Mouse (Mus musculus): ENCODE data around the gene Cers2. TPM values are rescaled to one million over a fixed set of nuclear protein-coding genes. Genes with fewer than 3 reads are reported as not detected.
A peak's percentile ranks its signal among the peaks of the same experiment; 100 is the strongest.
"Not testable (repeated sequence)": the region's sequence is repeated elsewhere in the genome, so short reads cannot be mapped to it uniquely, and the experiment has no call there.

The Cers2 gene
- polyA plus RNA-seq, 1 experiment from 2014 or later = 165 TPM

- Histone ChIP-seq H3K27me3 (replicated peaks; ENCODE audit: control insufficient read depth, insufficient read depth, low read length) (no peaks in the 10 kb centered on the region), H3K9ac (ENCODE audit: low read depth, low read length) (peak overlapping the region; percentile 56), H3K36me3 (ENCODE audit: control insufficient read depth, insufficient read depth, low read length) (peaks cover 22% of the 10 kb centered on the region; the same call in 1 of the 2 replicates), H3K27ac (ENCODE audit: low read length) (peak overlapping the region; percentile 76), H3K4me2 (ENCODE audit: low read depth, low read length) (peak overlapping the region; percentile 35; the same call in 1 of the 2 replicates), H3K4me1 (ENCODE audit: control insufficient read depth, insufficient read depth, low read length) (peaks cover 31% of the 10 kb centered on the region), H3K9me3 (ENCODE audit: control insufficient read depth, low read length) (no peaks in the 10 kb centered on the region), H3K4me3 (ENCODE audit: low read length) (no peak overlapping the region)
- WGBS = 51% methylated on average over 2 of the region's 2 CpGs
- no peak for ATAC-seq
Measured at GRCm38 (mm10) chr3:95319110-95319509, 4.5 kb downstream of the Cers2 start.

GRCm38 (mm10) chr3:95319701-95320625, 5.4 kb downstream of the Cers2 start:
- ATAC-seq = no peak
- Histone ChIP-seq H3K4me2 (ENCODE audit: low read depth, low read length) (no peak overlapping the region; the same call in 1 of the 2 replicates), H3K4me1 (ENCODE audit: control insufficient read depth, insufficient read depth, low read length) (peaks cover 31% of the 10 kb centered on the region), H3K4me3 (ENCODE audit: low read length) (no peak overlapping the region), H3K27ac (ENCODE audit: low read length) (no peak overlapping the region), H3K9ac (ENCODE audit: low read depth, low read length) (no peak overlapping the region), H3K9me3 (ENCODE audit: control insufficient read depth, low read length) (no peaks in the 10 kb centered on the region), H3K27me3 (replicated peaks; ENCODE audit: control insufficient read depth, insufficient read depth, low read length) (no peaks in the 10 kb centered on the region), H3K36me3 (ENCODE audit: control insufficient read depth, insufficient read depth, low read length) (peaks cover 23% of the 10 kb centered on the region; the same call in 1 of the 2 replicates)
- WGBS = 73% methylated on average over 12 of the region's 12 CpGs

DNA sequence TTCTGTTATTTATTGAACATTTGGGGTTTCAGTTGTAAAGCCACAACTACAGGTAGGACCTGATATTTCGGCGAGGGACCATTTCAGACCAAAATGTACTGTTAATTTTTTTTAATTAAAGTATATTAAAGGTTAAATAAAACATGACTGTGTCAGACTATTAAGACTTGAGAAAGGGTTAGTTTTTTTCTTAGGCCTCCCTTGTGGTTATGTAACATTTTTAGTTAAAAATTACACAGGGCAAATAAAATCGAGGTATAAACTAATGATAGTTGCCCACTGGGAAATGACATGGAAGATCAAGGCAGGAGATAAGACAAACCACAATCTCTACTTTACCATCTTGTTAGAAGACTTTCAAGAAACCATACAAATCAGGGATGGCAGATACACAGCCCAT, 8.8 kb downstream of the Cers2 start:
- no peak overlapping the region for H3K4me2 ChIP-seq (ENCODE audit: low read depth, low read length)
- H3K4me3 ChIP-seq (ENCODE audit: low read length) = no peak overlapping the region
- no peak overlapping the region for H3K27ac ChIP-seq (ENCODE audit: low read length)
- 84% methylated on average over 3 of the region's 3 CpGs for WGBS
- peaks cover 10% of the 10 kb centered on the region for H3K4me1 ChIP-seq (ENCODE audit: control insufficient read depth, insufficient read depth, low read length)
- H3K27me3 ChIP-seq (replicated peaks; ENCODE audit: control insufficient read depth, insufficient read depth, low read length) = no peaks in the 10 kb centered on the region
- H3K9ac ChIP-seq (ENCODE audit: low read depth, low read length) = no peak overlapping the region
- no peaks in the 10 kb centered on the region for H3K9me3 ChIP-seq (ENCODE audit: control insufficient read depth, low read length)
- no peak for ATAC-seq
- H3K36me3 ChIP-seq (ENCODE audit: control insufficient read depth, insufficient read depth, low read length) = peaks cover 33% of the 10 kb centered on the region; the same call in 1 of the 2 replicates

DNA sequence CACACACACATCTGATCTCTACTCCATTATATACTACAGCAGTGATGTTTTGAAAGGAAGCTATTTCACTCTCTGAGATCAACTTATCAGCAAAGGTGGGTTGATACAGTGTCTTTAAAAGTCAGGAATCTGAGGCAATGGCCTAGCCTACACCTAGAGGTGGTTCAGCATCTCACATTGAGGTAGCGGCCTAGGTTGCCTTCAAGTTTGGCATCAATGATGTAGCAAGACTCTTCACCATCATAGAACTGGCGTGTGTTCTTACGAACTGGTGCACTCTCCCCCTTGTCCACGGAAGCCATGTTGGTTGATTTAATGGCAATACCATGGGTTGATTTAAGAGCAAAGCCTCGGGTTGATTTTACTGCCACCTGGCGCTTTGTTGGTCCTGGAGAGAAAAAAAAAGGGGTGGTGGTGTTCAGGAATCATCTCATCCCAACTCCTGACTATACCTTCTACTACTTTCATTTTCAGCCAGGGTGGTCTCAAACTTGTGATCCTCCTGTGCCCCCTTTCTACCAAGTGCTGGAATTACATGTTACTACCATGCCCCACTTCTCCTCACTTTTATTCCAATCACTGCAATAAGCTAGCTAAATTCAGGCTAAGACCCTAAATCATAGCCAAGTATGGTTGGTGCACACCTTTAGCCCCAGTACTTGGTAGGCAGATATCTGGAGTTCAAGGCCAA, 10.0 kb downstream of the Cers2 start:
- Histone ChIP-seq H3K4me1 (ENCODE audit: control insufficient read depth, insufficient read depth, low read length) (no peaks in the 10 kb centered on the region; the same call in 1 of the 2 replicates), H3K27ac (ENCODE audit: low read length) (no peak overlapping the region), H3K4me2 (ENCODE audit: low read depth, low read length) (no peak overlapping the region), H3K9ac (ENCODE audit: low read depth, low read length) (no peak overlapping the region), H3K4me3 (ENCODE audit: low read length) (no peak overlapping the region), H3K36me3 (ENCODE audit: control insufficient read depth, insufficient read depth, low read length) (peaks cover 33% of the 10 kb centered on the region; the same call in 1 of the 2 replicates), H3K9me3 (ENCODE audit: control insufficient read depth, low read length) (no peaks in the 10 kb centered on the region), H3K27me3 (replicated peaks; ENCODE audit: control insufficient read depth, insufficient read depth, low read length) (no peaks in the 10 kb centered on the region)
- 90% methylated on average over 6 of the region's 6 CpGs for WGBS
- ATAC-seq = no peak

DNA sequence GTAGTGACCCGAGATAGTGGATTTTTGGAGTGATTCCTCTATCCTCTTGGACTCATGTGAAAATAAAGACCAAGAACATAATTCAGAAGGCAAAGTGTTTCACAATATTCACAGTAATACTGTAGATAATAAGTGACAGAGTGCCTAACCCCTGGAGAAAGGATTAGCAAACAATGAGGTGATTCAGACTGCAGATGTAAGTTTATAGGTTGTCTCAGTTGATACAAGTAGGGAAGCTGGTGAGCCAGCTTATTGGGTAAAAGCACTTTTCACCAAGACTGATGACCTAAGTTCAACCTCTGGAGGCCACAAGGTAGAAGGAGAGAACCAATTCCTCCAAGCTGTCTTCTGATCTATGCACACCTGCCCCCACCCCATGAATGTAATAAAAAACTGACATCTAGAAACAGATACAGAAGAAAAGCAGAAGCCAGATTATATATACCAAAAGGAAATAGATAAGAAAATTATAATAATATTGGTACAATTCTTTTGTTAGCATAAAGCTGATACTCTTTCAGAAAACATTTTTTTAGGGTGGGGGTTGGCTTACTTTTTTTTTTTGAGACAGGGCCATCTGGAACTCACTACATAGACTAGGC, 14.3 kb downstream of the Cers2 start:
- H3K36me3 ChIP-seq (ENCODE audit: control insufficient read depth, insufficient read depth, low read length) = peaks cover 14% of the 10 kb centered on the region; the same call in 1 of the 2 replicates
- H3K27me3 ChIP-seq (replicated peaks; ENCODE audit: control insufficient read depth, insufficient read depth, low read length) = no peaks in the 10 kb centered on the region
- H3K4me2 ChIP-seq (ENCODE audit: low read depth, low read length) = no peak overlapping the region
- no peaks in the 10 kb centered on the region for H3K9me3 ChIP-seq (ENCODE audit: control insufficient read depth, low read length)
- H3K4me1 ChIP-seq (ENCODE audit: control insufficient read depth, insufficient read depth, low read length) = no peaks in the 10 kb centered on the region; the same call in 1 of the 2 replicates
- H3K9ac ChIP-seq (ENCODE audit: low read depth, low read length) = no peak overlapping the region
- 75% methylated on average over 1 of the region's 1 CpGs for WGBS
- no peak overlapping the region for H3K4me3 ChIP-seq (ENCODE audit: low read length)
- H3K27ac ChIP-seq (ENCODE audit: low read length) = no peak overlapping the region
- ATAC-seq = peak; percentile 90

GRCm38 (mm10) chr3:95331528-95331927, 16.9 kb downstream of the Cers2 start:
- H3K4me2 ChIP-seq (ENCODE audit: low read depth, low read length) = no peak overlapping the region
- H3K27me3 ChIP-seq (replicated peaks; ENCODE audit: control insufficient read depth, insufficient read depth, low read length) = no peaks in the 10 kb centered on the region
- ATAC-seq = no peak
- H3K36me3 ChIP-seq (ENCODE audit: control insufficient read depth, insufficient read depth, low read length) = peaks cover 17% of the 10 kb centered on the region
- no peaks in the 10 kb centered on the region; the same call in 1 of the 2 replicates for H3K4me1 ChIP-seq (ENCODE audit: control insufficient read depth, insufficient read depth, low read length)
- H3K27ac ChIP-seq (ENCODE audit: low read length) = no peak overlapping the region
- no peak overlapping the region for H3K4me3 ChIP-seq (ENCODE audit: low read length)
- WGBS = 46% methylated on average over 1 of the region's 1 CpGs
- no peak overlapping the region for H3K9ac ChIP-seq (ENCODE audit: low read depth, low read length)
- H3K9me3 ChIP-seq (ENCODE audit: control insufficient read depth, low read length) = no peaks in the 10 kb centered on the region

DNA sequence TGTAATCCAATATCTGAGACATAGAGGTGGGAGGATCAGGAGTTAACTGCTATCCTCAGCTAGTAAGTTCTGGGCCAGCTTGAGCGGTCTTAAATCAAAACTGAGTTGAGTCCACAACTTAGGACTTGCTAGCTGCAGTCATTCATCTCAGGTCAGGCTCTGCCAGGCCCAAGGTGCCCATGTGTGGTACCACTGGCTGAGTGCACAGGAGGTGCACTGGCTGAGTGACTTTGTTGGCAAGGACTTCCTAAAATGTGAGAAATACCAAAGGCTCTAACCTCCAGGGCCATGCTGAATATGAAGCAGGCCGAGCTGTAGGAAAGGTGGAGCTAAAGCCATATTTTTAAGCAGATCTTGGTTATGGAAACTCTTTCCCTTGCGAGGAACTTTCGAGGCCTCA, 22.8 kb downstream of the Cers2 start:
- H3K27ac ChIP-seq (ENCODE audit: low read length) = no peak overlapping the region
- no peaks in the 10 kb centered on the region for H3K4me1 ChIP-seq (ENCODE audit: control insufficient read depth, insufficient read depth, low read length)
- no peak for ATAC-seq
- H3K4me2 ChIP-seq (ENCODE audit: low read depth, low read length) = no peak overlapping the region
- H3K36me3 ChIP-seq (ENCODE audit: control insufficient read depth, insufficient read depth, low read length) = peaks cover 34% of the 10 kb centered on the region
- no peak overlapping the region for H3K9ac ChIP-seq (ENCODE audit: low read depth, low read length)
- H3K9me3 ChIP-seq (ENCODE audit: control insufficient read depth, low read length) = no peaks in the 10 kb centered on the region
- no peak overlapping the region for H3K4me3 ChIP-seq (ENCODE audit: low read length)
- WGBS = 97% methylated on average over 4 of the region's 4 CpGs
- H3K27me3 ChIP-seq (replicated peaks; ENCODE audit: control insufficient read depth, insufficient read depth, low read length) = no peaks in the 10 kb centered on the region

DNA sequence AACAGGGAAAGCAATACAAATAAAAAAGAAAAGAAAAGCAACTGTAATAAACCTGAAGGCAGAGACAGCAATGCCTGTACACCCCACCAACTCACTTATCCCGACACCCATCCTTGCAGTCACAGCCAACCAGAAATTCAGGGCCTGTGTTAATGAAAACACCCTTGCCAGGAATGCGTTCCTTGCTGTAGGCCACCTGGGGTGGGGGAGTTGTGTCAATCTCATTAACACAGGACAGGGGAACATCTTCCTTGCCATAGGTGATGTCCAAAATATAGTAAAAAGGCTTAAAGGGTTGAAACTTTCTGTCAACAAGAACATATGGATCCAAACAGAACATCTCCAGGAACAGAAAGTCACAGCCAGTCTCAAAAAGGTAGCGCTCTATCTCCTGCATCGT, 23.7 kb downstream of the Cers2 start:
- WGBS = 94% methylated on average over 4 of the region's 4 CpGs
- peaks cover 37% of the 10 kb centered on the region for H3K36me3 ChIP-seq (ENCODE audit: control insufficient read depth, insufficient read depth, low read length)

GRCm38 (mm10) chr3:95343356-95344000, 28.9 kb downstream of the Cers2 start:
- not testable (repeated sequence) for H3K27ac ChIP-seq (ENCODE audit: low read length); H3K27me3 ChIP-seq (replicated peaks; ENCODE audit: control insufficient read depth, insufficient read depth, low read length); H3K9me3 ChIP-seq (ENCODE audit: control insufficient read depth, low read length); H3K9ac ChIP-seq (ENCODE audit: low read depth, low read length); H3K4me2 ChIP-seq (ENCODE audit: low read depth, low read length); ATAC-seq; H3K4me3 ChIP-seq (ENCODE audit: low read length); H3K4me1 ChIP-seq (ENCODE audit: control insufficient read depth, insufficient read depth, low read length)
- WGBS = 93% methylated on average over 9 of the region's 9 CpGs
- peaks cover 27% of the 10 kb centered on the region for H3K36me3 ChIP-seq (ENCODE audit: control insufficient read depth, insufficient read depth, low read length)

More for the DNA sequence above, 23.7 kb downstream of the Cers2 start:
- H3K27me3 ChIP-seq (replicated peaks; ENCODE audit: control insufficient read depth, insufficient read depth, low read length) = no peaks in the 10 kb centered on the region
- H3K4me3 ChIP-seq (ENCODE audit: low read length) = no peak overlapping the region
- no peak for ATAC-seq
- no peak overlapping the region for H3K4me2 ChIP-seq (ENCODE audit: low read depth, low read length)
- H3K9me3 ChIP-seq (ENCODE audit: control insufficient read depth, low read length) = no peaks in the 10 kb centered on the region
- no peak overlapping the region for H3K9ac ChIP-seq (ENCODE audit: low read depth, low read length)
- H3K4me1 ChIP-seq (ENCODE audit: control insufficient read depth, insufficient read depth, low read length) = no peaks in the 10 kb centered on the region
- no peak overlapping the region for H3K27ac ChIP-seq (ENCODE audit: low read length)
